Mouse (Mus musculus) v-Abl transformed pro-B cells (cell line): ENCODE measurements around the gene Cachd1.

Source experiments
- in situ Hi-C, 2 experiments: fragments of 400-800 bp; cut with MboI; formaldehyde crosslinking; loops; one replicate each; pipeline ENCODE4 v1.15.1; 2025; ENCODE audit not compliant: unreplicated experiment in 2 of 2

Gene Cachd1

DNA sequence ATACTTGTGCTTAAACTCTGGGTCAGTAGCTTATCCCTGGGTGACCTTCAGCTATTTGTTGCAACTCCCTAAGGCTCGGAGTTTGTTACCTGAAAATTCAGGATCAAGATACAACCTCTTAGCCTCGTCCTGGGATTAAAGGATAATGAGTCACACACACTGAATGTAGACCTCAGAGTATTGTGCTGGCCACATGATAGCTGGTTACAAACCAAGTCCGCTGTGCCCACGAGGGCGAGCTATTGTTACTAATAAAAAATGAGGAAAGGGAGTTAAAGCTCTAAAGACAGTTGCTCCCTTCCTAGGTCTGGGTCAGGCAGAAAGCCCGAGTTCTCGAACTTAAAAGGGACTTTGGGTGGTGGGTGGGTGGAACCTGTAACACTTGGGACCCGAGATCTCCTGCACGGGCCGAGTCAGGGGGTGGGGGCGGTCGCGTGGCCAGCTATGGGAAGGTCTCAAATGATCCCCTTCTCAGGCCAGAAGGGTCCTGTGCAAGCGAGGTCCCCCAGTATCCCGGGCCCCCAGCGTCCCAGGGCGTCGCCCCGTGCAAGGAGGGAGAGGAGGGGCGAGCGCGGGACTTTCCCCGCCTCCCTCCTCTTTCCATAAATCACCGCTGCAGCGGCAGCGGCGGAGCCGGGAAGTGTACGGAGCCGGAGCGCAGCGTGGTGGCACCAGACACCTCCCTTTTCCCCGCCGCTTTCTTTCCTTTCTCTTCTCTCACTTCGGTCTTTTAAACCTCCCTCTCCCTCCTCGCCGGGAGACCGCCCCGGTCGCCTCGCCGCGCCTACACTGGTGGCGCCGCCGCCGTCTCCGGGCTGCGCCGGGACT is at the start of gene Cachd1:
Cachd1 (plus strand) TSS at position 633 of the 828 bp plus-strand sequence.
- in situ Hi-C loops = no loop called here

DNA sequence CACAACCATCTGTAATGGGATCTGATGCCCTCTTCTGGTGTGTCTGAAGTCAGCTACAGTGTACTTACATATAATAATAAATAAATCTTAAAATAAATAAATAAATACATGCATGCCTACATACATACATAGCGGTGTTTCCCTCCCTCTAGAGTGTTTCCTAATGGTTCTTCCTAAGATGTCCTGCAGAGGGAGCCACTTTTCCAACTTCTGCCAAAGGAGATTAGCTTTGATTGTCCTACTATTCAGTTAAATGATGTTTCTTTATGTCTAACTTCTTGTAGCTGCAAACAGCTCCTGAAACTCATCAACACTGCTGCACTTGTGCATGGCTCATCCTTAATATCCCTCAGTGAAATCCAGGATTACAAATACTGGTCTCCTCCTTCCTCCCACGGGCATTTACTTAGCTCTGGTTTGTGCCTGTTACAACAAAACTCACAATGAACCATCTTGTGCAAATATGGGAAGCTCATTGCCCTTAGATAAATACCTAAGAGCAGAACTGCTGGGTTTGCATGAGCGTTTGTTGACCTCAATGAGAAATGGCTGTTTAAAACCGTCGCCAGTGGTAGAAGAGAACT is 47.5 kb upstream of the Cachd1 start:
- in situ Hi-C loops = no loop called here

DNA sequence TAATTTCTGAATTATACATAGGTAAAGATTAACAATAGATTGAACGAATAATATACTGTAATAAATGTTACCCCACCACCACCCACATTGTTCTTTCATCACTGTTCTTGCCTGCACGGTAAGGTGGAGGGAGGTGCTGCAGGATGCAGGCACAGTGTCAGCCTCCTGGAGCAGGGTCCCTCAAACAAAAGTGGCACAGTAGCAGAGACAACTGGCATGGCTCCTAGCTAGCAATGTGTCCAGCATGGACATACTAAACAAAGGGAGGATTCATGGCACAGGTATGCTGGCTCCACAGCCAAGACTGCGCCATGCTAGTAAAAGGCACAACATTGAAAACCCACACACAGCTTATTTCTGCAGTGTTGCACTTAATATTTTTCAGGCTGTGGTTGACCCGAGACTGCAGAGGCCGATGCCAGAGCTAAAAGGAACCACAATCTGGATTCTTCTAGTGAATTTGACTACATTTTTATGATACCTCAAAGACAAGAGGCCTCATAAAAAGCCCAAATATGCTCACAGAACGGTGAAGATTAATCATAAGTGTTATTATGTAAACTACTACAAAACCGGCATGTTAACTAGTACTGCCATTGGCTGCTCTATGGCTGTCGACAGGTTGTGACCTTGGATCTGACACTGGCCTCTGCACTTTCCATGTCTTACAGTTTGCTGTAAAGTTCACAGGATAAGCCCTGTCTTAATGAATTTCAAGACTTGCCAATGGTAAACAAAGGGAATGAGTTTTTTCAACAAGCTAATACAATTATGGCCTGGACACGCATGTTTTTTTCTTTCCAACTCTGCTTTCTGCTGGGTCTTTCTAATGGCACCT is 41.2 kb upstream of the Cachd1 start:
- in situ Hi-C loops = no loop called here

DNA sequence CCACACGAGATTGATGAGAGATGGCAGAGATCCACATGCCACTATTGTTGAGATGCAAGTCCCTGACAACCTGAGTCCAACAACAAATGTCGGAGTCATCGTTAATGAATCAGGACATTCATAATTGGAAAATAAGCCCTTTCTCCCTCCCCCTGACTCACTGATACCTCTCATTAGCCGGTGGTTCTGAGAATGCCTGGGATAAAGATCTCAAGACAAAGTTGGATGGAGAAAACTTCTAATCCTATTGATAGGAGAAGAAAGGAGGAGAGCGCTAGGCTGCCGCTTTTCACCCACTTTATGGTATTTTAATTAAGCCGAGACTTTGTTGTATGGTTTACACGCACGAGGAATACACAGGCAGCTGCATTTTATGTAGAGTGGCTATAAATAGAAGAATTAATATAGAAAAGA is 40.5 kb upstream of the Cachd1 start:
- in situ Hi-C loops = no loop called here

DNA sequence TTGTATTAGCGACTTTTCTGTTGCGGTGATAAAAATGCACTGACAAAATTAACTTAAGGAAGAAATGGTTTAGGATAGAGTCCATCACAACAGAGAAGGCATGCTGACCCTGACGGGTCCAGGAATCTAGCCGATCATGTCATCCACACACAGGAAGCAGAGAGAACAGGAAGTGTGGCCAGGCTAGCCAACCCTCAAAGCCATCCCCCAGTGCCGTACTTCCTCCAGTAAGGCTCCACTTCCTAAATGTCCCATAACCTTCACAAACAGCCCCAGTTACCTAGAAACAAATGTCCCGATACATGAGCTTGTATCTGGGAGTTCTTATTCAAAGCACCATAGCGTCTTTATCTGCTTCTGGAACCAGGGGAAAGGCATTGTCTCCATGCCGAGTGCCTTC is 32.9 kb upstream of the Cachd1 start:
- in situ Hi-C loops = no loop called here

DNA sequence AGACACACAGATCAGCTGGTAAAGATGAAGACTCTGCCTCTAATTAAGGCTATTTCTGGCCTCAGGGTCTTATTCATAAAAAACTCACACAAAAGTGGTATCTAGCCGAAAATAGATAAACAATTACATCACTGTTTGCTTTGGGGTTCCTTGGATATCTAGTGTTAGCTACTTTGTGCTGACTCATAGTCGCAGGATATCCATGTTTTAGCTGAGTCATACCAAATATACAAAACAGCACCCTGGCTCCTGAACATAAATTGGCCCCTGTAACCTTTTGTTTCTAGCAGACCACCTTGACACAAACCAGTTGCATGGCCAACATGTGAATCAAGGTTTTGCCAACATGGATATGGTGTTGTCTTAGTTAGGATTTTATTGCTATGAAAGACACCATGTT is 24.2 kb upstream of the Cachd1 start:
- in situ Hi-C loops = no loop called here

DNA sequence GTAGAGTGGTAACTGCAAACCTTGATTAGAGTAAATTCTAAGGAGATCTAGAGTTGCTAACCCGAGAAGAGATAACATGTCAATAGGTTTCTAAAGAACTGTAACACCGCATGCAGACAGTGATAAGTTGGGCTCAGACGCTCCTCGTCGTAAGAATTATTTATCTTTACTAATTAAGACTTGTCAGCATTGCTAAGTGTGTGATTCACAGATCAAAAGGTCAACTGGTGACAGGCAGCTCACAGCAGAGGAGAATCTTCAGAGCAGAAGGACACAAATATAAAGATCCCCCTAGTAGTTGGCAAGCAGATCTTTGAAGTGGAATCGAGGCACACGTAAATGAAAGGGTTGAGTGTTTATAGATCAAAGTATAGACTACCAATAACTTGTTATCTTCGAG is 20.8 kb upstream of the Cachd1 start:
- in situ Hi-C loops = no loop called here

DNA sequence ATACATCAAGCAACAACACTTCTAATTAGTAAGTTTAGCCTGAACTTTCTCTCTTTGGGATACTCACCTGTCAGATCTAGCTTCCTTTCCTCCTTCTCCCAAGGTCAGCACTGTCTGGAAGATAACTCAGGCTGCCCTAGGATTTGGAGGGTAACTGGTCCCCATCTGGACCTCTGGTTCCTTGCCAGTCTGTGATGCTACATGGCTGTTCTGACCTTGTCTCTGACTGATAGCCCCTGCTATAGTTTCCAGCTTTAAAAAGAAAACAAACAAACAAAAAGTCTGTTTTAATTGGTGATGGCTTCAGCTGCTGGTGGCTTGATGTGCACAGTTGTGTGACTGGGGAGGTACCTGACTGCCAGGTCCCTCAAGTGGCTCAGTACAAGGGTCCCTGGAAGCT is 20.0 kb upstream of the Cachd1 start:
- in situ Hi-C loops = no loop called here

DNA sequence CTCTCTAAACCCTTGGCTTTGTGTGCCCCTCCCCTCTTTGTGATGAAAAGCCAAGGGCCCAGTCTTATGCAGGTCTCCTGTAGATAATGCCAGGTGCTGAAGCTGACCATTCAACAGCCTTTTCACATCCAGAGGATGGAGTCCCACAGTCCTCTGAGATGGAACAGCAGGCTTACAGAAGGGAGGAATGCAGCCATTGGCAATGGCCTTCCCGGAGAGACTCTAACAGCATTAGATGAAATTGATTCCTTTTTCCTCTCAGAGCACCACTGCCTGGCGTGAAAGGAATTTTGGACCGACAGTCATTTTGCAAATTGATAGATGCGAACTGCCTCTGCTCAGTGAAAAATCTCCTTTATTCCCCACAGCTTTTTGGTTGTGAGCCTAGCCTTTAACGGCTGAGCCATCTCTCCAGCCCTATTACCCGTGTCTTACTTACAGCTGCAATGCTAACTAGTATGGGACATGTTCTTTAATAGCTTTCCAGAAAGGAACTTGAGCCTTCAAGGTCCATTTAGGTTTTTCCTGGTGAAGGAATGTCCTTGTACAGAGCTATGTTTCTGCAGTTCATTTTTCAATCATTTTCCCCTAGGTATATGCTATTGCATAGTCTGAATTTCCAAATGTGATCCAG is 18.1 kb upstream of the Cachd1 start:
- in situ Hi-C loops = no loop called here

DNA sequence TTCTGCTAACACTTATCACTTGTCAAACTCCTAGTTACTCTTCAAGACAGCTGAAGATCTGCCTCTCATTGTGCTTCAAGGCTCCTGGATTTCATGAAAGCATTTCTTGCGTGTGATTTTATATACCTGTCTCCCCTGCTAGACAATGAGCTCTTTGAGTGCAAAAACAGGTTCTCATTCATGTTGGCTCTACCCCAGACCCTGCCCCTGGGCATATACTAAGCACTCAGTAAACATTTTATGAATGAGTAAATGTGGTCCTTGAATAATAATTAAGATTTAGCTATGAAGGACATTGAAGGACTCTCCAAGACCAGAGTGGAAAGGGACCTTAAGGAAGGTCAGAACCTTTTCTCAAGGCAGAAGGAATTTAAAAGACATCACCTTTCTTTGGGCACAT is 16.9 kb upstream of the Cachd1 start:
- in situ Hi-C loops = no loop called here

DNA sequence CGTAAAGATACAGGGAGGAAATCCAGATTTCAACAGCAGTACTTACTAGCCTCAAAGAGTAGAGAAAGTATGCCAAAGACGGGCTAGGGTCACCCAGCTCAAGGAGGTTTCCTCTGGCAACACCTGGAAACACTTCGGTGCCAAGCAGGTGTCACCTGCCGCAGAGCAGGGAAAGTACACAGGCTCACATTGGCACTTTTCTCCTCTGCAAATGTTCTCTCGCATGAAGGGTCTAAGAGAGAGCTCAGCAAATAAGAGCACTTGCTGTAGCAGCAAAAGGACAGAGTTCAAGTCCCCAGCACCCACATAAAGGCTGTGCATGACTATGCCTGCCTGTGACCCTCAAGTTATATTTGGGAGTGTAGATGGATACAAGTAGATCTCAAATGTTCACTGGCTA is 16.1 kb upstream of the Cachd1 start:
- in situ Hi-C loops = no loop called here

DNA sequence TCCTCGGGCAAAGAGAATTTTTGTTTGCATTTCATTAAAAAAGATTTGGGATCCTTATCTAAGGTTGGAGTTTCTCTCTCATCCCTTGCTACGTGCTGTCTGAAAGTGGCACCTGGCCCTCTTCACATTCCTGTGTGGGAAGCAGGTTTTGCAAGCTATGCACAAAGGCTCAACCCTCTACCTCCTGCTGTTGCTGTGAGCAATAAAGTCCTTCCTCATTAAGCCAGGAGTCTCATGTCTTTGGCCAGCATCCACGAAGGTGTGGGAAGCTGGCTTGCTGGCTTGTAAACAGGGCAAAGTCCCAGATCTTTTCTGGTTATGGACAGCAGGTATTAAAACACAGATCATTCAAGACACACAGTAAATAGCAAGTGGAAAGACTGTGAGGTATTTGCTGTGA is 7.9 kb upstream of the Cachd1 start:
- in situ Hi-C loops = no loop called here

DNA sequence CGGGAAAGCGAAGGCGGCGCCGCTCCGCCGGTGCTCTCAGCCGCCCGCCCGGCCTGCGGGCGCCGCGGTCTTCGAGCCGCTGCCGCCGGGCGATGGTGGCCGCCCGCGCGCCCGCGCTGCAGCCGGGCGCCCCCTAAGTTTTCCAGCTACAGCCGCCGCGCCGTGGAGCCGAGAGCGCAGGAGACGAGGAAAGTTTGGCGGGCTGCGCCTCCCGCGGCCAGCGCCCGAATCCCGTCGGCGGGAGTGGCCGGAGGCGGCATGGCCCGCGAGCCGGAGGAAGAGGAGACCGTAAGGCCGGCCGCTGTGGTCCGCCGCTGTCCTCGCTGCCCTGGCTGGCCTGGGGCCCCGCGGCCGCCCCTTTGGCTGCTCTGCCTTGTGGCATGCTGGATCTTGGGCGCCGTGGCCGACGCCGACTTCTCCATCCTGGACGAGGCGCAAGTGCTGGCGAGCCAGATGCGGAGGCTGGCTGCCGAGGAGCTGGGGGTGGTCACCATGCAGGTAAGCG is 448 bp downstream of the Cachd1 start:
- in situ Hi-C loops = no loop called here

DNA sequence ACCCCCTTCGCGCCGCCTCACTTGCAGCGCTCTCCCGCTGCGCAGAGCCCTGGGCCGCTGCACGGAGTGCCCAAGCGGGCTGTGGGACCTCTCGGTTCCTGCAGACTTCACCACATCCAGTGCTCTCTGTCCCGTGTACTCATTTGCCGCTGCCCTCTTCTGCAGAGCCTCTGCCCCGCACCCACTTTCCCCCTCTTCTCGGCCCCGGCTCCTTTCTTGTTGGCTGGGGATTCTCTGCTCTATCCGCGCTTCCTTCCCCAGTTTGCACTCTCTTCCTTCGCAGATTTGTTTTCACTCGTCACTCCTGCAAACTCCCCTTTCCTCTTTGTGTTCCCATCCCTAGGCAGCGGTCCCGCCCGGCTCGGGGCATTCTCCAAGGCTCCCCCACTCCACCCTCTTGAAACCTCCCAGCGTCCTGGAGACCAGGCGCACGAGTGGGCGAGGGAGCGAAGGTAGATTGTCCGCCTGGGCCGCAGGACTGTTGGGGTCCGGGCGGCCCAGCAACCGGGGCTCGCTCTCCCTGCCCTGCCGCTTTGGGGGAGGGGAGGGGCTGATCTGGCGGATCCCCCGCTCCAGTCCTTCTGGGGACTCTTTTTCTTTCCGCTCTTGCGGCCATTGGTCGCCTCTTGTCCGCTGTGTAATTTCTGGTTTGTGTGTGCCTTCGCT is 1.0 kb downstream of the Cachd1 start:
- in situ Hi-C loops = no loop called here

DNA sequence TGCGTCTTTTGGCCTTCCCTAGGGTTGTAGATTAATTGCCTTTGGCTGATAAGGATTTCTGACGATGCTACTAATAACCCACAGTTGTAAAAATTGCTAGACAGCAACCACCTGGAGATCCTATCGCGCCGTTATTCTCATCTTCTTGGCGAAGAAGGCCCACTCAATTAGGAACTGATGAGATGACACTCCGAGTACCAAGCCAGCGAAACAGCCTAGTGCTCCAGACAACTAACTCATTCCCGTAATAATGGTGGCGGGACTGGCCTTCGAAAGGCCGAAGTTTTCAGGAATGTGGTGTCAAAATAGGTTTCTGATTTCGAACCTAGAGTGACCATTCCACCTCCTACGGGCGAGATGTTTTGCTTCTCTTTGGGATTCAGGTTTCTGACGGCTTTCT is 1.6 kb downstream of the Cachd1 start:
- in situ Hi-C loops = no loop called here

DNA sequence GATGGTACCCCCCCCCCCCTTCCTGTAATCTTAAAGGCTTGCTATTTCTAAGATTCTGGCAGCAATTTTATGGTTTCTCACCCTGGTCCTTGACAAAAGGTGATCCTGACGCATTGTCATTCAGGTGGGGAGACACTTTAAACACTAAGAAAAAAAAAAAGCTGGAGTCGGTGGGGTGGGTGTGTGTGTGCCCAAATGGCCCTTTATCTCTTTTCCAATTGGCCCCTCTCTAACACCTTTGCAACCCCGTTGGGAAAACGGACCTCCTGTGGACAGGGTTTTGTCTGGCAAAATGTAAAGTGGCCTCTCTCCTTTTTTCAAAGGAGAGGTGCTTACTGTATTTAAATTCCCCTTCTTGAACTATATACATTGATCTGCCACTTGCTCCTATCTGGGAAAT is 2.5 kb downstream of the Cachd1 start:
- in situ Hi-C loops = no loop called here

DNA sequence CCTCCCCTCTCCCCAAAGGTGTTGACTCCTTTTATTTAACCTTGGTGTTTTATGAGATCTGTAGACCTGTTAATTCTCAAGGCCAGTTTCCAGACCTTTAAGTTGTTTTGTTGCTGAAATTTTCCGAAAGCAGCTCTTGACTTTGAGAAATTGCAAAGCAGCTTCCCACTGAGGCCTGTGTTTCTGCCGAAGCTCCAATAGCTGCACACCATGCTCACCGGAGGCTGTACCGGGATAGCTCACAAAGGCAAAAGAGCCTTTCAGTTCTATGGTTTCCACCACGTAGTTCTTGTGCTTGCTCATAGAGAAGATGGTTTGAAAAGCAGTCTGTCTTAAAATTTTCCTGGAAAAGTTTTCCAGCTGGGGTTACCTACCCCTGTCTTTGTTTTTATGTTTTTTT is 3.2 kb downstream of the Cachd1 start:
- in situ Hi-C loops = no loop called here

DNA sequence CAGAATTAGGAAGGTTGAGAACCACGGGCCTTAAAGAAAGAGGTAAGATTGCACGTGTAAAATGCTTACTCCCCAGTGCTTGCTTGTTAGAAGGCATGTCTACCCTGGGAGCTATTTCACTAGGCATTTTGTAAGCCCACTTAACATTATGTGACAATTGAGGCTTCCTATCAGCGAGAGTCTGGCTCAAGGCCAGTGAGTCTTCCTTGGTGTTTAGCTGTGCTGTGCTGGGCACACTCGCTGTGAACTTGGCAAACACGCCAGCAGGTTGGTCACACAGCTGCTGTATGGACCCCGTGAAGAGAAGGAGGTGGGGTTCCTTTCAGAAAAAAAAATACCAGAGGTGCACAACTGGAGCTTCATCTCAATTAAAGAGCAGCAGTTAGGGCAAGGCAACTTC is 4.4 kb downstream of the Cachd1 start:
- in situ Hi-C loops = no loop called here

DNA sequence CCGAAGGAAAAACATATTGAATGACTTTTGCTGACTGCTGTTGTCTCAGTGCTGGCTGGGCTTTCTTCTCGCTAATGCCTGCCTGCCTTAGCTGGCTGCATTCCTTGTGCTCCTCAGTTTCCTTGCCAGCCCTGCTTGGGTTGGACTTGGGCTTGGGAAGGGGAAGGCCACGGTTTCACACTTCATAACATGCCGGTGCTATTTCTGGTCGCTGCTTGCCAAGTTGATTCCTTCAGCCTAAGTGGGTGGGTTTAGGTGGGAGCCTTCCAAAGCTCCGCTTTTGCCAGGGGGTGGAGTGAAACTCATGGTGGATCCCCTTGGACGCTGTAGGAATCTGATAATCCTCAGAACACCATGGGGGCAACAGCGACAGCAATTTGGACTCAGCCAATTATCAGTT is 5.9 kb downstream of the Cachd1 start:
- in situ Hi-C loops = no loop called here

DNA sequence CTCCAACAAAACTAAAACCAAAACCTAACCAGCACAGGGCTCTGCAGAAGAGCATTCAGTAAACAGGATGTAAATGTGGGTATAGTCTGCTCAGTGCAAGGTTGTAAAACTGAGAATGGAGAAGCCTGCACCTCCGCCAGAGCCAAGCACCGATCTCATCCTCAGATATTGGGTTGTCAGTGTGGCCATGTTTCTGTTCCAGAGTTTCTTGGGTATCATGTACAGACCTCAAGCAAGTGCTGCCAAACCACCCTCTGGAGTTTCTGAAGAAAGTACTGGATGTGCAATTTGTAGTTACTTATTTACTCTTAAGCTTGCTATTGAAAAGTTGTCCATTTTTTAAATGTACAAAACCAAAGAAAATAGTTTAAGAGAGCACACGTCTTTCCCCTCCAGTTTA is 6.4 kb downstream of the Cachd1 start:
- in situ Hi-C loops = no loop called here
